Mouse (Mus musculus) hindbrain, embryonic 15.5 days (tissue): ENCODE measurements around the gene Rabgap1l. TPM values are rescaled to one million over a fixed set of nuclear protein-coding genes. Genes with fewer than 3 reads are reported as not detected.
A peak's percentile ranks its signal among the peaks of the same experiment; 100 is the strongest.

Experiments used
- ATAC-seq: fragments of 200-750 bp; cut with Nextera tagmentation; 2 replicates; pipeline ENCODE4 v1.8.0; 2017; ENCODE audit warnings: low read depth, moderate number of reproducible peaks, moderate TSS enrichment; ENCODE audit not compliant: low FRiP score
- H3K27ac ChIP-seq: fragments of 300-500 bp; sonication (generic); replicated peaks from 2 replicates; pipeline ENCODE4 v1.5.1; 2015; ENCODE audit warnings: mild to moderate bottlenecking, inconsistent platforms
- H3K27me3 ChIP-seq: fragments of 300-500 bp; sonication (generic); 2 replicates; pipeline ENCODE4 v1.6.1; 2015; ENCODE audit warnings: control low read depth, inconsistent platforms
- H3K36me3 ChIP-seq: fragments of 300-500 bp; sonication (generic); 2 replicates; pipeline ENCODE4 v1.6.1; 2015; ENCODE audit warnings: control low read depth, inconsistent platforms
- H3K4me1 ChIP-seq: fragments of 300-500 bp; sonication (generic); replicated peaks from 2 replicates; pipeline ENCODE4 v1.6.1; 2015; ENCODE audit warnings: control low read depth, inconsistent platforms
- H3K4me2 ChIP-seq: fragments of 300-500 bp; sonication (generic); 2 replicates; pipeline ENCODE4 v1.6.1; 2015; ENCODE audit warnings: moderate library complexity, mild to moderate bottlenecking, inconsistent platforms
- H3K4me3 ChIP-seq: fragments of 300-500 bp; sonication (generic); 2 replicates; pipeline ENCODE4 v1.5.1; 2015; ENCODE audit warnings: mild to moderate bottlenecking, inconsistent platforms
- H3K9ac ChIP-seq: fragments of 300-500 bp; sonication (generic); 2 replicates; pipeline ENCODE4 v1.6.1; 2015; ENCODE audit warnings: inconsistent platforms
- H3K9me3 ChIP-seq: fragments of 300-500 bp; sonication (generic); 2 replicates; pipeline ENCODE4 v1.6.1; 2016; ENCODE audit warnings: control low read depth, inconsistent platforms
- WGBS: fragments of 180-500 bp; shearing (Covaris S2); methylation state at CpG from one replicate; pipeline ENCODE4 v1.1.7; 2015; 5-methylcytosine and 5-hydroxymethylcytosine counted together
- polyA plus RNA-seq: library from polyadenylated mRNA; unstranded; fragments of >200 nt; fragmentation: Nextera tagmentation; extraction: Ambion mirVana; gene quantifications from 2 replicates; pipeline ENCODE4 v1.2.1, GENCODE M21; 2015

Rabgap1l gene
- polyA plus RNA-seq, 1 experiment from 2014 or later = 28.3 TPM

DNA sequence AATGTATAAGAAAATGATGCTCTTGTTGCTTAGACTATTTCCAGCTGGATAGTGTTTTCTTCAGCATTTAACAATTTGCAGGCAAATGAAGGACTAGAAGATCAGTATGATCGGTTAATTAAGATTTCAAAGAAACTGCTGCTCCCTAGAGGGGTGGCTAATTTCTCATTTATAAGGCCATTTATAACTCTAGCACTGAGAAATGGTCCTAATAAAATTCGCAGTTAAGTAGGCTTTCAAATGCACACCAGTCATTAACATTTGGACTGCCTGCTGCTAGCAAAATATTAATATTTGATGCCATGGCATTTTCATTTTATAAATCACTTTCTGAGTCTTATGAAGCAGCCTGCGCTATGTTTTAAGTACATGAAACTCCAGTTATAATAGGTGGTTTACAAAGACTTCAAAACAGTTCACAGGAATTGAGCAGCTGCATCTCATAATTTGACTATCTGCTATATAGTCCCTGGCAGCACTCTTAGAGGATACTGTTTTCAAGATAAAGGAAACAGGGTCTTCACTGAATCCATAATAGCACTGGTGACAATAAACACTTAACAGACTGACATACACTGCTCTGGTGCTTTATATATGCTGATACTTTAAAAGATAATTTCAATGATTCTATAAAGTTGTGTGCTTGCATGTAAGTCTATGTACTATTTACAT lies 296.0 kb downstream of the Rabgap1l start:
- no peaks in the 10 kb centered on the region; the same call in 1 of the 2 replicates for H3K4me1 ChIP-seq
- no peaks in the 10 kb centered on the region for H3K36me3 ChIP-seq
- no peak overlapping the region for H3K4me3 ChIP-seq
- WGBS = 47% methylated on average over 3 of the region's 3 CpGs
- no peak overlapping the region for H3K9ac ChIP-seq
- H3K27ac ChIP-seq = 0 out of 2 replicates have a peak overlapping the region, but pooled peaks have one; percentile 20
- H3K9me3 ChIP-seq = no peaks in the 10 kb centered on the region
- ATAC-seq = peak; percentile 48; the same call in 1 of the 2 replicates
- H3K4me2 ChIP-seq = no peak overlapping the region
- H3K27me3 ChIP-seq = no peaks in the 10 kb centered on the region

DNA sequence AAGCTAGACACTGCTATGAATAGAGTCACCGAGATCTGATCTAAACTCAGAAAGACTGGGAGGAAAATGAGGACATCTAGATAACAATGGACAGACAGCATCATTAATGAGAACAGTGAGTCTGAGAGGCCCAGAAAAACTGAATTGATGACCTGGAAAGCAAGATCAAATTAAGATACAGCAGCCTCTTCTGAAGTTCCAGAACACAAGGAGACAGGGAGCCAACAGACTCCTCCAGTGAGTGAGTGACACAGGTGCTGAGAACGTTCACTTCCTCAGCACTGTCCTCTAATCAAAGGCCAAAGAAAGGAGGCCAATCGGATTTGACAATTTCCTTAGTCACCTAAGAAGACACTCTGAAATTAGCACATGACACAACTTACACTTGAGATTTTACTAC lies 307.3 kb downstream of the Rabgap1l start:
- H3K9me3 ChIP-seq = no peaks in the 10 kb centered on the region
- no peak overlapping the region for H3K4me2 ChIP-seq
- no peaks in the 10 kb centered on the region for H3K27me3 ChIP-seq
- H3K9ac ChIP-seq = no peak overlapping the region
- WGBS = 63% methylated on average over 3 of the region's 3 CpGs
- no peak overlapping the region for H3K27ac ChIP-seq
- no peaks in the 10 kb centered on the region for H3K4me1 ChIP-seq
- H3K36me3 ChIP-seq = no peaks in the 10 kb centered on the region
- no peak for ATAC-seq
- no peak overlapping the region for H3K4me3 ChIP-seq

- Histone ChIP-seq H3K36me3 (no peaks in the 10 kb centered on the region), H3K4me1 (no peaks in the 10 kb centered on the region), H3K27me3 (no peaks in the 10 kb centered on the region), H3K4me3 (no peak overlapping the region), H3K4me2 (no peak overlapping the region), H3K27ac (no peak overlapping the region), H3K9ac (no peak overlapping the region), H3K9me3 (no peaks in the 10 kb centered on the region)
- 70% methylated on average over 7 of the region's 7 CpGs for WGBS
- ATAC-seq = no peak
Observed at GRCm38 (mm10) chr1:160485028-160485427, 308.0 kb downstream of the Rabgap1l start.

DNA sequence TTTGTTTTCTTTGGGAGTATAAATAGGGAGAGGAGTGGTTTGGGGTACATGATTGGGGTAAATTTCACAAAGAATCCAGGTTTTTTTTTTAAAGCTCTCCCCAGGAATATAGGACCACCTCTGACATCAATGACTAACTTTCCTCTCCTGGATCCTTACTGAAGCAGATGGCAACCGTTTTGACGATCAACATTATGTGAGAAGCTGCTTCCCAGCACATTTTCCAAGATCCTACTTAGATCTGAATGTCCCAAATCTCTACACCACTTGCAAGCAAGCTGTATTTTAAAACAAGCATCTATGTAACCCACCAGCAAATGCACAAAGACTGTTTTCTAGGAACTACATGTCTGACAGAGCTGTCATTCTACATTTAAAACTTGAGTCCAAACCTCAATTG lies 311.4 kb downstream of the Rabgap1l start:
- Histone ChIP-seq H3K4me3 (no peak overlapping the region), H3K9me3 (no peaks in the 10 kb centered on the region), H3K4me1 (no peaks in the 10 kb centered on the region), H3K4me2 (no peak overlapping the region), H3K27ac (no peak overlapping the region), H3K9ac (no peak overlapping the region), H3K36me3 (no peaks in the 10 kb centered on the region), H3K27me3 (no peaks in the 10 kb centered on the region)
- no peak for ATAC-seq
- WGBS = 88% methylated on average over 2 of the region's 2 CpGs

DNA sequence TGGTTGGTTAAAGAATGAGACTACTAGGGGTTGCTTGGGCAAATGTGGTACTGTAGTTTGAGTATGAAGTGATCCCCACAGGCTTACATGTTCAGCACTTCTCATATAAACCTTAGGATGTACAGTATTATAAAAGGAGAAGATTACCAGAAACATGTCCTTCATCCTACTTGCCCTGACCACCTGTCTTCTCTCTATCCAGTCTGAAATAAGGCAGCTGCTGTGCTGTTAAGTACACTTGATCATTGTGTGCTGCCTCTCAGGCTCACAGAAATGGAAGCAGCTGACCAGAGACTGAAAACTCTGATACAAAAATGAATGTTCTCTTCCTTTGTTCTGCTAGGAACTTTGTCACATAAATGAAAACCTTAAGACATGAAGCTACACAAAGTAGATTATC lies 325.6 kb downstream of the Rabgap1l start:
- ATAC-seq = no peak
- H3K9ac ChIP-seq = no peak overlapping the region
- H3K4me1 ChIP-seq = no peaks in the 10 kb centered on the region
- no peaks in the 10 kb centered on the region for H3K9me3 ChIP-seq
- H3K4me3 ChIP-seq = no peak overlapping the region
- H3K4me2 ChIP-seq = no peak overlapping the region
- H3K36me3 ChIP-seq = no peaks in the 10 kb centered on the region
- H3K27me3 ChIP-seq = no peaks in the 10 kb centered on the region
- no peak overlapping the region for H3K27ac ChIP-seq

DNA sequence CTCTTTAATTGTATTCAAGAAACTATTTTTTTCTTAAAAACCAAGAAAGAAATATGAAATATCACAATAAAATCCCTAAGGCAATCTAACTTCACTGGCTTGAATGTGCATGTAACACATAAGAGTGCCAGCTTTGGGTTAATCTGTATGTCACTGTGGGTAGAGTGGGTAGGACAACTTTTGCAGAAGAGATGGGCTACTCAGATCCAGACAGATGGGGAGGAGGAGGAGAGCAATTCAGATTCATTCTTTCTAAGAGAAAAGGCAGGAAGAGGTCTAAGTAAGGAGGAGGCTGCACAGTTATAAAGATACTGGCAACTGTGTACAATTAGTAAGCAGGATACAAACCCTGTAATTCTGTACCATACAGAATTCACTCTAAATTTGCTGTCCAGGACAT lies 327.8 kb downstream of the Rabgap1l start:
- ATAC-seq = no peak
- no peaks in the 10 kb centered on the region for H3K36me3 ChIP-seq
- no peaks in the 10 kb centered on the region for H3K27me3 ChIP-seq
- H3K9ac ChIP-seq = no peak overlapping the region
- H3K9me3 ChIP-seq = no peaks in the 10 kb centered on the region
- H3K27ac ChIP-seq = no peak overlapping the region
- no peak overlapping the region for H3K4me3 ChIP-seq
- H3K4me1 ChIP-seq = no peaks in the 10 kb centered on the region
- no peak overlapping the region for H3K4me2 ChIP-seq

DNA sequence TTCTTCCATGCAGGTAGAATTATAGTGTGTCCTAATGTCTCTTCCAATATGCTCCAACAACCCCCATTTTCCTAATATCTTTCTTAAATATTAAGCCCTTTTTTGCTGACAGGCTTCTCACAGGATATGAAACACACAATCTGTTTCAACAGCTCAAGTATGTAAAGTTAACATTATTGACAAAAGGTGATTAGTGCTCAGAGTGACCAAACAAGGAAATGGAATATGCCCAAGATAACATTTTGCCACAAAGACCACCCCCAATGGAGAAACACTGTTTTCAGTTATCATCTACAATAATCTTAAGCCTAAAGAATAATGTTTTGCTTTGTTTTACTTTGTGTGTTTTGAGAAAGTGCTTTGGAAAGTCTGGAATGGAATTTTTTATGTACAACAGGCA lies 328.9 kb downstream of the Rabgap1l start:
- Histone ChIP-seq H3K4me2 (no peak overlapping the region), H3K27me3 (no peaks in the 10 kb centered on the region), H3K9ac (no peak overlapping the region), H3K9me3 (no peaks in the 10 kb centered on the region), H3K27ac (no peak overlapping the region), H3K4me3 (no peak overlapping the region), H3K36me3 (no peaks in the 10 kb centered on the region), H3K4me1 (no peaks in the 10 kb centered on the region)
- ATAC-seq = no peak

DNA sequence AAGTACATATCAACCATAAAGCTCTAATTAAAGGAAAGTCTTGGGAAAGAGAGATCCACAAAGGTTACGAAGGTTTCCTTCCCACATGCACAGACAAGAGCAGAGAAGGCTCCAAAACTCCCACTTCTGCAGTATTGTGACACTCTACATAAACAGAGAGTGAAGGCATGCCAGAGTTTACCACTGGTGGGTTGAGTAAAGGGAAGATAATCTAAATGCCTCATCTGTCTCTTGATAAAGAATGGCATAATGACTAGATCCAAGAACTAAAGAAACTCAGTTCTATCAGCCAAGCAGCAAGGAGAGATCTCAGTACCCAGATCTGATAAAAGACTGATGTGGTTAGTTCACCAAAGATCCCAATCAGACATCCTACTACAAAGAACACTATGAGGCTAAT lies 332.7 kb downstream of the Rabgap1l start:
- no peak for ATAC-seq
- Histone ChIP-seq H3K27ac (no peak overlapping the region), H3K27me3 (no peaks in the 10 kb centered on the region), H3K9ac (no peak overlapping the region), H3K4me3 (no peak overlapping the region), H3K9me3 (no peaks in the 10 kb centered on the region), H3K4me1 (no peaks in the 10 kb centered on the region), H3K4me2 (no peak overlapping the region), H3K36me3 (no peaks in the 10 kb centered on the region)
- 89% methylated on average over 1 of the region's 1 CpGs for WGBS

DNA sequence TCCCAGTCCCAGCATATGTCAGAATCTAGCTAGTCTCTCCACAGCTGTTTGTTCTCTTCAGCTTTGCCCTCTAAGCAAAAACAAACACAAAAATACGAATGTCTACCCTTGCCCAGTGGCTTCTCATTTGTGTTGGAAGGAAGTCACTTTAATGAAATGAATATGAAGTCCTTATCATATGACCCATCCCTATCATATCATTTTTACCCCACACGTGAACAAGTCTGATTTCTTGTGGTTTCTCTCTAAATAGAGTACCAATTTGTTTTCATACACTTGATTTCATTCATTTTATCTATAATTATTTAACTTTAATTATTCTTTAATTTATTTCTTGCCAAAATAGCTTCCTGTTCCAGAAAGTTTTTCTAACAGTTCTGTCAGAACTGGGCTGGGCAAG lies 341.3 kb downstream of the Rabgap1l start:
- Histone ChIP-seq H3K4me2 (no peak overlapping the region), H3K4me3 (no peak overlapping the region), H3K9me3 (no peaks in the 10 kb centered on the region), H3K4me1 (no peaks in the 10 kb centered on the region), H3K36me3 (no peaks in the 10 kb centered on the region), H3K9ac (no peak overlapping the region), H3K27ac (no peak overlapping the region), H3K27me3 (no peaks in the 10 kb centered on the region)
- WGBS = 80% methylated on average over 2 of the region's 2 CpGs
- no peak for ATAC-seq

GRCm38 (mm10) chr1:160448681-160449080 lies 344.3 kb downstream of the Rabgap1l start:
- Histone ChIP-seq H3K27ac (no peak overlapping the region), H3K36me3 (no peaks in the 10 kb centered on the region), H3K4me1 (no peaks in the 10 kb centered on the region), H3K27me3 (no peaks in the 10 kb centered on the region), H3K4me3 (no peak overlapping the region), H3K4me2 (no peak overlapping the region), H3K9ac (no peak overlapping the region), H3K9me3 (no peaks in the 10 kb centered on the region)
- WGBS = 48% methylated on average over 2 of the region's 2 CpGs
- no peak for ATAC-seq

DNA sequence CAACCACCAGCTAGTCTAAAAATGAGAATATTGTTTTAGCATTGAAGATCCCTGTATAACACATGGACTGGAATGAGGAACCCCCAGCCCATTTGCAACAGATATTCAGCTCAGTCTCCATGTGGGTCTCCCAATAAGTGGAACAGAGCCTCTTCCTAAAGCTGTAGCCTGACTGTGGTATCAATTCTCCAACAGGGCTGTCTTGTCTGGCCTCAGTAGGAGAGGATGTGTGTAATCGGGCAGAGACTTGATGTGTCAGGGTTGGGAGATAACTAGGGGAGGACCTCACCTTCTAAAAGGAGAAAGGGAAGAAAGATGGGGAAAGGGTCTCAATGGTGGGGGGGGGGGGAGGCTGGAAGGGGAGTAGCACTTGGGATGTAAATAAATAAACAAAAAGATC lies 346.2 kb downstream of the Rabgap1l start:
- H3K27me3 ChIP-seq = no peaks in the 10 kb centered on the region
- no peak overlapping the region for H3K4me3 ChIP-seq
- H3K9ac ChIP-seq = no peak overlapping the region
- no peak overlapping the region for H3K4me2 ChIP-seq
- no peak overlapping the region for H3K27ac ChIP-seq
- no peaks in the 10 kb centered on the region for H3K9me3 ChIP-seq
- ATAC-seq = no peak
- no peaks in the 10 kb centered on the region for H3K4me1 ChIP-seq
- H3K36me3 ChIP-seq = no peaks in the 10 kb centered on the region
- WGBS = 75% methylated on average over 1 of the region's 1 CpGs

GRCm38 (mm10) chr1:160443506-160443905 lies 349.5 kb downstream of the Rabgap1l start:
- Histone ChIP-seq H3K27ac (no peak overlapping the region), H3K9ac (no peak overlapping the region), H3K4me1 (no peaks in the 10 kb centered on the region), H3K4me2 (no peak overlapping the region), H3K4me3 (no peak overlapping the region), H3K9me3 (no peaks in the 10 kb centered on the region), H3K36me3 (no peaks in the 10 kb centered on the region), H3K27me3 (no peaks in the 10 kb centered on the region)
- 84% methylated on average over 1 of the region's 1 CpGs for WGBS
- no peak for ATAC-seq

- Histone ChIP-seq H3K4me2 (no peak overlapping the region), H3K9ac (no peak overlapping the region), H3K27me3 (no peaks in the 10 kb centered on the region), H3K36me3 (no peaks in the 10 kb centered on the region), H3K4me1 (no peaks in the 10 kb centered on the region), H3K4me3 (no peak overlapping the region), H3K27ac (no peak overlapping the region), H3K9me3 (no peaks in the 10 kb centered on the region)
- WGBS = 46% methylated on average over 2 of the region's 2 CpGs
- ATAC-seq = peak; percentile 83
Observed at GRCm38 (mm10) chr1:160441679-160442078, 351.3 kb downstream of the Rabgap1l start.
